Mouse (Mus musculus): ENCODE results near the gene Qrsl1. TPM values are rescaled to one million over a fixed set of nuclear protein-coding genes. Genes with fewer than 3 reads are reported as not detected.

The Qrsl1 gene
- polyA plus RNA-seq, 1 experiment: 9.0 TPM

DNA sequence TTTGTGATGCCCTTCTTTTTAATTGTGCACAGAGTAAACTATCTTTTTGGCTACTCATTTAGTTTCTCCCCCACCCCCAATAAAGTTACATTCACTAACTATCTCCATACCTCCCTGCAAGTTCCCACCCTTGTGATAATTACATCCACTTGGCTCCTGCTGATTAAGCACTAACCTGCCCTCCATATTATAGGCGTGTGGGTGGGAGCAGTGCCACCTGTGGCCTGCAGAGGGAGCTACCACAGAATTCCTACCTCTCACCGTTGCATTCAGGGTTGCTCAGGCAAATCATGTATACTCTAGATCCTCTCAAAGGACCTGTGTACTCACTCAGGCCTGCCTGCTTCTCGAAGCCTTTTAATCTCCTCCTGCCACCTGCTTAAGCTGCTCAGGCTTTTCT, 56.1 kb downstream of the Qrsl1 start:
- no peak overlapping the region for H3K4me3 ChIP-seq
- H3K36me3 ChIP-seq (ENCODE audit: control insufficient read depth, insufficient read depth): no peaks in the 10 kb centered on the region
- H3K79me2 ChIP-seq (ENCODE audit: control insufficient read depth, insufficient read depth): no peaks in the 10 kb centered on the region
- TF ChIP-seq TCF12 (IDR thresholded peaks at IDR 0.05; ENCODE audit: insufficient read depth, poor library complexity, severe bottlenecking) (no peak), POLR2AphosphoS2 (IDR thresholded peaks at IDR 0.05; ENCODE audit: insufficient read length, low read depth) (no peak), USF1 (IDR thresholded peaks at IDR 0.05; ENCODE audit: low read depth) (no peak), POLR2A (IDR thresholded peaks at IDR 0.05; ENCODE audit: insufficient read length, low read depth) (no peak), TCF3 (IDR thresholded peaks at IDR 0.05; ENCODE audit: insufficient read length, low read depth) (no peak), REST (IDR thresholded peaks at IDR 0.05; ENCODE audit: insufficient read depth, insufficient read length) (no peak), SRF (IDR thresholded peaks at IDR 0.05; ENCODE audit: control insufficient read depth, insufficient read length, low read depth) (no peak), CEBPB (IDR thresholded peaks at IDR 0.05; ENCODE audit: insufficient read depth, poor library complexity, severe bottlenecking) (no peak), E2F4 (IDR thresholded peaks at IDR 0.05; ENCODE audit: insufficient read depth) (no peak), MYOD1 (IDR thresholded peaks at IDR 0.05; ENCODE audit: control insufficient read depth in 1 of 3, insufficient read length in 2 of 3, low read depth in 2 of 3) (no peak), MYOG (IDR thresholded peaks at IDR 0.05; ENCODE audit: control insufficient read depth in 1 of 3, insufficient read depth in 1 of 3, insufficient read length in 2 of 3, low read depth in 2 of 3) (no peak), MAX (IDR thresholded peaks at IDR 0.05; ENCODE audit: low read depth) (no peak)
- no peak overlapping the region for H3ac ChIP-seq (ENCODE audit: control insufficient read depth, insufficient read length)
- H3K27me3 ChIP-seq (ENCODE audit: control insufficient read depth, insufficient read depth, insufficient read length): no peaks in the 10 kb centered on the region
- no peak overlapping the region for H3K4me2 ChIP-seq (ENCODE audit: low read depth)

- Histone ChIP-seq H3K4me3 (no peak overlapping the region), H3K79me2 (ENCODE audit: control insufficient read depth, insufficient read depth) (no peaks in the 10 kb centered on the region), H3ac (ENCODE audit: control insufficient read depth, insufficient read length) (no peak overlapping the region), H3K4me2 (ENCODE audit: low read depth) (no peak overlapping the region), H3K27me3 (ENCODE audit: control insufficient read depth, insufficient read depth, insufficient read length) (no peaks in the 10 kb centered on the region), H3K36me3 (ENCODE audit: control insufficient read depth, insufficient read depth) (no peaks in the 10 kb centered on the region)
- TF ChIP-seq POLR2AphosphoS2 (IDR thresholded peaks at IDR 0.05; ENCODE audit: insufficient read length, low read depth) (no peak), MYOG (IDR thresholded peaks at IDR 0.05; ENCODE audit: control insufficient read depth in 1 of 3, insufficient read depth in 1 of 3, insufficient read length in 2 of 3, low read depth in 2 of 3) (no peak), REST (IDR thresholded peaks at IDR 0.05; ENCODE audit: insufficient read depth, insufficient read length) (no peak), SRF (IDR thresholded peaks at IDR 0.05; ENCODE audit: control insufficient read depth, insufficient read length, low read depth) (no peak)
Observed at GRCm38 (mm10) chr10:43841441-43841840, 60.1 kb downstream of the Qrsl1 start.

GRCm38 (mm10) chr10:43832868-43833267, 68.7 kb downstream of the Qrsl1 start:
- Histone ChIP-seq H3K4me3 (no peak overlapping the region), H3ac (ENCODE audit: control insufficient read depth, insufficient read length) (no peak overlapping the region), H3K79me2 (ENCODE audit: control insufficient read depth, insufficient read depth) (no peaks in the 10 kb centered on the region), H3K36me3 (ENCODE audit: control insufficient read depth, insufficient read depth) (no peaks in the 10 kb centered on the region), H3K27me3 (ENCODE audit: control insufficient read depth, insufficient read depth, insufficient read length) (no peaks in the 10 kb centered on the region), H3K4me2 (ENCODE audit: low read depth) (no peak overlapping the region)
- no peak for TF ChIP-seq USF1 (IDR thresholded peaks at IDR 0.05; ENCODE audit: low read depth)
- no peak for TF ChIP-seq MYOG (IDR thresholded peaks at IDR 0.05; ENCODE audit: control insufficient read depth in 1 of 3, insufficient read depth in 1 of 3, insufficient read length in 2 of 3, low read depth in 2 of 3)
- TF ChIP-seq SRF (IDR thresholded peaks at IDR 0.05; ENCODE audit: control insufficient read depth, insufficient read length, low read depth): no peak
- no peak for TF ChIP-seq CEBPB (IDR thresholded peaks at IDR 0.05; ENCODE audit: insufficient read depth, poor library complexity, severe bottlenecking)
- TF ChIP-seq TCF3 (IDR thresholded peaks at IDR 0.05; ENCODE audit: insufficient read length, low read depth): no peak
- no peak for TF ChIP-seq MAX (IDR thresholded peaks at IDR 0.05; ENCODE audit: low read depth)
- no peak for TF ChIP-seq REST (IDR thresholded peaks at IDR 0.05; ENCODE audit: insufficient read depth, insufficient read length)
- TF ChIP-seq E2F4 (IDR thresholded peaks at IDR 0.05; ENCODE audit: insufficient read depth): no peak
- no peak for TF ChIP-seq MYOD1 (IDR thresholded peaks at IDR 0.05; ENCODE audit: control insufficient read depth in 1 of 3, insufficient read length in 2 of 3, low read depth in 2 of 3)
- no peak for TF ChIP-seq POLR2AphosphoS2 (IDR thresholded peaks at IDR 0.05; ENCODE audit: insufficient read length, low read depth)
- no peak for TF ChIP-seq POLR2A (IDR thresholded peaks at IDR 0.05; ENCODE audit: insufficient read length, low read depth)
- no peak for TF ChIP-seq TCF12 (IDR thresholded peaks at IDR 0.05; ENCODE audit: insufficient read depth, poor library complexity, severe bottlenecking)

DNA sequence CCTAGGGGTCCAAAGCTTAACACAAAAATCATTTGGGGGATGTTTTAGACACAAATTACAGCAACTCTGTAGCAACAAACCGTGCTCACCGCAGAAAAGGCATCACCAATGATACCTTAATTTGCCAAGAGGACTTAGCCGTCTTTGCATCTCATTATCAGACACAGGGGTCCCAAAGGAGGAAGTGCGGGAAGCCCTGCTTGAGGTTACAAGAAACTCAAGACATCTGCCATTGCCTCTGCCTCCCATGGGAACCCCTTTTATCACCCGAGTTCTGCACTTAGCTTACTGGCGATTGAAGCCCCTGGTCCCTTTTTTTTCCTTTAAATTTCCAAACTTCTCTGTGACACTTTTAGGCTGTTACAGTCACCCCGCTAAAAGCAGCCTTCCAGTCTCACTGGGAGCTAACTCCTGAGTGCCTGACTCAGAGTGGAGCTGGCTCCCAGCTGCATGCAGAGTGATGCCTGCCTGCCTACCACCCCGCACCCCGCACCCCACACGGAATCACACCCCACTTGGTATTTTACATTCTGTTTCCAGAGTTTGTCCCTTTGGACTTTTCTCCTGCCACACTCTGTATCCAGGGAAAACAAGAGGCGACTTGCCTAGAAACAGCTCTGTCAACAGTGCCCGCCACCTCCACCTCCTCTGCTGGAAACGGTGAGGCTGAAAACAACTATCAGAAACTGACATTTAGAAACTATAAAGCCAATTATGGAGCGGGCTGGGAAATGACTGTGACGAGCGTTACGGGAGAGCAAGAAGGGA, 71.1 kb downstream of the Qrsl1 start:
- no peaks in the 10 kb centered on the region for H3K79me2 ChIP-seq (ENCODE audit: control insufficient read depth, insufficient read depth)
- H3ac ChIP-seq (ENCODE audit: control insufficient read depth, insufficient read length): no peak overlapping the region
- no peaks in the 10 kb centered on the region for H3K36me3 ChIP-seq (ENCODE audit: control insufficient read depth, insufficient read depth)
- no peak overlapping the region for H3K4me2 ChIP-seq (ENCODE audit: low read depth)
- no peaks in the 10 kb centered on the region for H3K27me3 ChIP-seq (ENCODE audit: control insufficient read depth, insufficient read depth, insufficient read length)
- H3K4me3 ChIP-seq: no peak overlapping the region
- no peak for TF ChIP-seq E2F4 (IDR thresholded peaks at IDR 0.05; ENCODE audit: insufficient read depth)
- no peak for TF ChIP-seq MAX (IDR thresholded peaks at IDR 0.05; ENCODE audit: low read depth)
- TF ChIP-seq TCF3 (IDR thresholded peaks at IDR 0.05; ENCODE audit: insufficient read length, low read depth): no peak
- TF ChIP-seq POLR2A (IDR thresholded peaks at IDR 0.05; ENCODE audit: insufficient read length, low read depth): no peak
- no peak for TF ChIP-seq MYOD1 (IDR thresholded peaks at IDR 0.05; ENCODE audit: control insufficient read depth in 1 of 3, insufficient read length in 2 of 3, low read depth in 2 of 3)
- TF ChIP-seq USF1 (IDR thresholded peaks at IDR 0.05; ENCODE audit: low read depth): no peak
- no peak for TF ChIP-seq POLR2AphosphoS2 (IDR thresholded peaks at IDR 0.05; ENCODE audit: insufficient read length, low read depth)
- no peak for TF ChIP-seq SRF (IDR thresholded peaks at IDR 0.05; ENCODE audit: control insufficient read depth, insufficient read length, low read depth)
- no peak for TF ChIP-seq CEBPB (IDR thresholded peaks at IDR 0.05; ENCODE audit: insufficient read depth, poor library complexity, severe bottlenecking)

DNA sequence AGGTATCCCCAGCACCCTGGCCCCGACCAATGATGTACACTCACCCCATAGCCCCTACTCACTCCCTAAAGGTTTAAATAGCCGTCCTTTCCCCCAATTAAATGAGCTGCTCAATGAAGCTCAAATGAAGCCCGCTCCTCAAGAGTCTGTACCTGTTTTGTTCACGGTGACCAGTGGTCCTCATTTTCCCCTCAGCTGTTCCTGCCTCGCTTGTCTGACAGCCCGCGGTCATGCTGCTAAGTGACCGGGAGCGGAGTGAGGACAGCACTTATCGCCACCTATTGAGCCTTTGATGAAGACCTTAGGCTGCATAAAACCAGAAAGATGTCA, 72.9 kb downstream of the Qrsl1 start:
- H3K27me3 ChIP-seq (ENCODE audit: control insufficient read depth, insufficient read depth, insufficient read length): no peaks in the 10 kb centered on the region
- no peaks in the 10 kb centered on the region for H3K36me3 ChIP-seq (ENCODE audit: control insufficient read depth, insufficient read depth)
- H3K79me2 ChIP-seq (ENCODE audit: control insufficient read depth, insufficient read depth): no peaks in the 10 kb centered on the region
- no peak for TF ChIP-seq CEBPB (IDR thresholded peaks at IDR 0.05; ENCODE audit: insufficient read depth, poor library complexity, severe bottlenecking)
- no peak for TF ChIP-seq MAX (IDR thresholded peaks at IDR 0.05; ENCODE audit: low read depth)
- TF ChIP-seq POLR2A (IDR thresholded peaks at IDR 0.05; ENCODE audit: insufficient read length, low read depth): no peak
- no peak for TF ChIP-seq MYOG (IDR thresholded peaks at IDR 0.05; ENCODE audit: control insufficient read depth in 1 of 3, insufficient read depth in 1 of 3, insufficient read length in 2 of 3, low read depth in 2 of 3)
- no peak for TF ChIP-seq USF1 (IDR thresholded peaks at IDR 0.05; ENCODE audit: low read depth)
- no peak for TF ChIP-seq TCF12 (IDR thresholded peaks at IDR 0.05; ENCODE audit: insufficient read depth, poor library complexity, severe bottlenecking)
- TF ChIP-seq MYOD1 (IDR thresholded peaks at IDR 0.05; ENCODE audit: control insufficient read depth in 1 of 3, insufficient read length in 2 of 3, low read depth in 2 of 3): no peak
- H3K4me3 ChIP-seq: no peak overlapping the region
- H3ac ChIP-seq (ENCODE audit: control insufficient read depth, insufficient read length): no peak overlapping the region
- no peak overlapping the region for H3K4me2 ChIP-seq (ENCODE audit: low read depth)

All from myocyte (in vitro differentiated cells).